Mouse (Mus musculus) liver, embryonic 15.5 days (tissue): Measurements from ENCODE around the gene Syvn1. TPM values are rescaled to one million over a fixed set of nuclear protein-coding genes. Genes with fewer than 3 reads are reported as not detected.
A peak's percentile ranks its signal among the peaks of the same experiment; 100 is the strongest.

Experiments used
- ATAC-seq: fragments of 200-750 bp; cut with Nextera tagmentation; 2 replicates; pipeline ENCODE4 v1.8.0; 2017; ENCODE audit warnings: moderate number of reproducible peaks, mild to moderate bottlenecking, moderate library complexity; ENCODE audit not compliant: insufficient read depth
- H3K27ac ChIP-seq: fragments of 300-500 bp; sonication (generic); replicated peaks from 2 replicates; pipeline ENCODE4 v1.5.1; 2015; ENCODE audit warnings: mild to moderate bottlenecking, inconsistent platforms
- H3K27me3 ChIP-seq: fragments of 300-500 bp; sonication (generic); 2 replicates; pipeline ENCODE4 v1.6.1; 2015; ENCODE audit warnings: mild to moderate bottlenecking, inconsistent platforms
- H3K36me3 ChIP-seq: fragments of 300-500 bp; sonication (generic); replicated peaks from 2 replicates; pipeline ENCODE4 v1.6.1; 2015; ENCODE audit warnings: moderate library complexity, mild to moderate bottlenecking, inconsistent platforms
- H3K4me1 ChIP-seq: fragments of 300-500 bp; sonication (generic); replicated peaks from 2 replicates; pipeline ENCODE4 v1.6.1; 2015; ENCODE audit warnings: inconsistent platforms
- H3K4me2 ChIP-seq: fragments of 300-500 bp; sonication (generic); 2 replicates; pipeline ENCODE4 v1.6.1; 2015; ENCODE audit warnings: moderate library complexity, mild to moderate bottlenecking, inconsistent platforms
- H3K4me3 ChIP-seq: fragments of 300-500 bp; sonication (generic); replicated peaks from 2 replicates; pipeline ENCODE4 v1.5.1; 2015; ENCODE audit warnings: mild to moderate bottlenecking, inconsistent platforms
- H3K9ac ChIP-seq: fragments of 300-500 bp; sonication (generic); 2 replicates; pipeline ENCODE4 v1.6.1; 2015; ENCODE audit warnings: moderate library complexity, mild to moderate bottlenecking, inconsistent platforms
- H3K9me3 ChIP-seq: fragments of 300-500 bp; sonication (generic); replicated peaks from 2 replicates; pipeline ENCODE4 v1.6.1; 2016; ENCODE audit warnings: inconsistent platforms
- WGBS: fragments of 180-500 bp; shearing (Covaris S2); methylation state at CpG from one replicate; pipeline ENCODE4 v1.1.7; 2015; ENCODE audit warnings: mixed read lengths; ENCODE audit not compliant: insufficient replicate concordance; 5-methylcytosine and 5-hydroxymethylcytosine counted together
- microRNA-seq: library from miRNA; unstranded; fragments of <30 nt; microRNA quantifications from one replicate; pipeline ENCODE4, GENCODE M21; 2016
- polyA plus RNA-seq: library from polyadenylated mRNA; unstranded; fragments of >200 nt; fragmentation: Nextera tagmentation; extraction: Ambion mirVana; gene quantifications from 2 replicates; pipeline ENCODE4 v1.2.1, GENCODE M21; 2015

The Syvn1 gene
- polyA plus RNA-seq, 1 experiment from 2014 or later, result 13.3 TPM

DNA sequence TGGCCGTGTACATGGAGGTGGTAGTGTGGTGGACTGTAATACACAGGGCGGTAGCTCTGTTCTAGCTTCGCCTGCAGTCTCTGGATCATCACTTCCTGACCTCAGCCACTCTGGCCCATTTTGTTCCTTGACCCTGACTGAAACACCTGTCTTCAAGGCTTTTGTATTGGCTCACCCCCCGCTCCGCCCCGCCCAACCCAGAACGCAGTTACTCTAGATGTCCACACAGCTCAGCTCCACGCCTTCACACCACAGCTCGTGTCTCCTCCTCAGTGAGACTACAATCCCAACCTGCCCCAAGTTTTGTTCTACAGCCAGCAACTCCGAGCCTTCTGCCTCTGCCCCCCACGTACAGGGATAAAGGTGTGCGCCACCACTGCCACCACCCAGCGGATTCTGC, 42.5 kb downstream of the Syvn1 start:
- peaks cover 82% of the 10 kb centered on the region for H3K36me3 ChIP-seq

GRCm38 (mm10) chr19:6094119-6094518, 47.7 kb downstream of the Syvn1 start, which contains the start of gene AC131692.1:
Gene AC131692.1 (plus strand): TSS chr19:6094419.
- no peaks in the 10 kb centered on the region for H3K27me3 ChIP-seq
- no peak within 1 kb of the TSS for H3K9ac ChIP-seq
- no peak within 1 kb of the TSS for H3K4me2 ChIP-seq
- WGBS, result 80% methylated on average over 7 of the region's 7 CpGs
- H3K36me3 ChIP-seq, result peaks cover 81% of the 10 kb centered on the region
- H3K27ac ChIP-seq, result no peak within 1 kb of the TSS
- H3K9me3 ChIP-seq, result no peaks in the 10 kb centered on the region
- H3K4me1 ChIP-seq, result peaks cover 9% of the 10 kb centered on the region; the same call in 1 of the 2 replicates
- ATAC-seq, result no peak
- H3K4me3 ChIP-seq, result no peak within 1 kb of the TSS

More for the DNA sequence above, 42.5 kb downstream of the Syvn1 start:
- WGBS, result 93% methylated on average over 13 of the region's 13 CpGs
- H3K4me2 ChIP-seq, result no peak overlapping the region
- H3K9me3 ChIP-seq, result no peaks in the 10 kb centered on the region
- H3K4me3 ChIP-seq, result no peak overlapping the region
- H3K4me1 ChIP-seq, result peaks cover 29% of the 10 kb centered on the region
- H3K27me3 ChIP-seq, result no peaks in the 10 kb centered on the region
- no peak for ATAC-seq
- no peak overlapping the region for H3K9ac ChIP-seq
- no peak overlapping the region for H3K27ac ChIP-seq

DNA sequence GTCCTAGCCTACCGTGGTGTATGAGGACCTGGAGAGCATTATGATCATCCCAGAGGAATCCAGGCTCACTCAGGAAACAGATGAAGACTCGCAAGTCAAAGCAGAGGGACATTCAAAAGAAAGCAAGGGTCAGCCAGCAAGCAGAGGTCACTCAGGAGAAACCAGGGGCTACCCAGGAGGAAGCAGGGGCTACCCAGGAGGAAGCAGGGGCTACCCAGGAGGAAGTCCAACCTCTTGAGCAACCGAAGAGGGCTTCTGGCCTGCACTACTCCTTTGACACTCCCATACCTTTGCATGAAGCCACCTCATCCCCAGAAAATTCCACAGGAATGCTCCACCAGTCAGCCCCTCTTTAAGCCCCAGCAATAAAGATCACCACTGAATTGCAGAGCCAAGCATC, 51.5 kb downstream of the Syvn1 start:
- WGBS, result 53% methylated on average over 3 of the region's 3 CpGs

GRCm38 (mm10) chr19:6101186-6101585, 54.8 kb downstream of the Syvn1 start:
- H3K27ac ChIP-seq, result 0 out of 2 replicates have a peak overlapping the region, but pooled peaks have one; percentile 63
- no peak overlapping the region for H3K4me3 ChIP-seq
- H3K4me1 ChIP-seq, result peaks cover 56% of the 10 kb centered on the region
- no peak overlapping the region for H3K4me2 ChIP-seq
- H3K9me3 ChIP-seq, result no peaks in the 10 kb centered on the region
- ATAC-seq, result no peak
- H3K36me3 ChIP-seq, result peaks cover 11% of the 10 kb centered on the region
- WGBS, result 77% methylated on average over 6 of the region's 6 CpGs
- H3K27me3 ChIP-seq, result no peaks in the 10 kb centered on the region
- H3K9ac ChIP-seq, result no peak overlapping the region

More for the DNA sequence above, 51.5 kb downstream of the Syvn1 start:
- H3K27me3 ChIP-seq, result no peaks in the 10 kb centered on the region
- H3K4me3 ChIP-seq, result no peak overlapping the region
- ATAC-seq, result no peak
- no peaks in the 10 kb centered on the region for H3K9me3 ChIP-seq
- no peak overlapping the region for H3K4me2 ChIP-seq
- peaks cover 27% of the 10 kb centered on the region for H3K4me1 ChIP-seq
- no peak overlapping the region for H3K27ac ChIP-seq
- H3K36me3 ChIP-seq, result peaks cover 44% of the 10 kb centered on the region
- no peak overlapping the region for H3K9ac ChIP-seq

DNA sequence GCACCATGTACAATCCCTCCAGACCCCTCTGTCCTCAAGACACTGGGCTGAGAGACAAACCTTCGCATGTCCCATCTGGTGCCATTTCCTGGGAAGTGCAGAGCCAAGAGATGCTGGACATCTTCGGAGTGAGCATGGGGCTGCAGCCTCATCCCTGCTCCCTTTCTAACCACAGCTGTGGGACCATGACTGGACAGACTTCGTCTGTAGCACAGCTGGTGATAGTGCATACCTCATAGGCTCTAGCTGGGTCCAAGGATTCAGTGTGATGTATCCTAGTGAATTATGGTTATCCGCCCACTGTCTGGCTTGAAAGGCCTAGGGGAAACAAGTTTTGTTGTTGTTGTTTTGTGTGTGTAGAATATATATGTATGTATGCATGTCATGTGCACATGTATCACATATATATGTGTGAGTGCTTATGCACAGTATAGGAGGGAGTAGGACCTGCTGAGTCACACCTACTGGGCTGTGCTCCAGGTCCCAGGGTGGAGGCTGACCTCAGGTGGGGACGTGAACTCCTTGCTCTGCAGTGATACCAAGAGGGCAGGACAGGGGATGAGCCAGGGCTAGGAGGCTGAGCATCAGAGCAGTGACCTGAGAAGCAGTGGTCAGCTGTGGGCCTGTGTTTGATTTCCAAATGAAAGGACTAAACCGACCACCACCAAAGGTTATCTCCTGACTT, 55.9 kb downstream of the Syvn1 start:
- no peak overlapping the region for H3K9ac ChIP-seq
- ATAC-seq, result peak; percentile 95
- 59% methylated on average over 6 of the region's 6 CpGs for WGBS
- H3K27me3 ChIP-seq, result no peaks in the 10 kb centered on the region
- H3K27ac ChIP-seq, result peak overlapping the region; percentile 63
- H3K4me2 ChIP-seq, result no peak overlapping the region
- peaks cover 11% of the 10 kb centered on the region for H3K36me3 ChIP-seq
- peaks cover 58% of the 10 kb centered on the region for H3K4me1 ChIP-seq
- no peaks in the 10 kb centered on the region for H3K9me3 ChIP-seq
- H3K4me3 ChIP-seq, result no peak overlapping the region

Small RNA genes within 50 kb of the gene (microRNA-seq; reads per million reads assigned to microRNA genes)
- 2.3 reads per million for gene Mir6988

Other genes starting within 250 kb of the Syvn1 start
- 12.9 and 13.1 TPM in 2 replicates for gene Frmd8, start 171.3 kb upstream of the Syvn1 start, polyA plus RNA-seq
- gene Slc25a45, start 168.8 kb upstream of the Syvn1 start, polyA plus RNA-seq, result 7.1 and 7.9 TPM in 2 replicates
- gene Tigd3, start 152.4 kb upstream of the Syvn1 start, polyA plus RNA-seq, result 2.8 and 2.9 TPM in 2 replicates
- gene Dpf2, start 133.6 kb upstream of the Syvn1 start, polyA plus RNA-seq, result 52.7 and 59.4 TPM in 2 replicates
- gene Cdc42ep2, start 121.8 kb upstream of the Syvn1 start, polyA plus RNA-seq, result 2.9 and 3.1 TPM in 2 replicates
- 53.8 and 58.9 TPM in 2 replicates for gene Pola2, start 82.4 kb upstream of the Syvn1 start, polyA plus RNA-seq
- gene Slc22a20, start 60.4 kb upstream of the Syvn1 start, polyA plus RNA-seq, result 0.05 TPM in 1 of 2 replicates, not detected in the other
- gene Capn1, start 30.7 kb upstream of the Syvn1 start, polyA plus RNA-seq, result 25.1 and 26.1 TPM in 2 replicates
- 39.5 and 41.8 TPM in 2 replicates for gene Mrpl49, start 11.2 kb downstream of the Syvn1 start, polyA plus RNA-seq
- gene Fau, start 11.3 kb downstream of the Syvn1 start, polyA plus RNA-seq, result 401 and 446 TPM in 2 replicates
- gene Znhit2, start 14.6 kb downstream of the Syvn1 start, polyA plus RNA-seq, result 19.1 and 19.5 TPM in 2 replicates
- 49.1 and 50.2 TPM in 2 replicates for gene Tm7sf2, start 21.8 kb downstream of the Syvn1 start, polyA plus RNA-seq
- 27.3 and 30.8 TPM in 2 replicates for gene Vps51, start 30.7 kb downstream of the Syvn1 start, polyA plus RNA-seq
- not detected in 2 replicates for gene Tmem262, start 33.5 kb downstream of the Syvn1 start, polyA plus RNA-seq
- gene Gm28374, start 35.7 kb downstream of the Syvn1 start, polyA plus RNA-seq, result 0.48 and 0.67 TPM in 2 replicates
- gene Zfpl1, start 38.4 kb downstream of the Syvn1 start, polyA plus RNA-seq, result 19.7 and 24.4 TPM in 2 replicates
- gene Cdca5, start 38.4 kb downstream of the Syvn1 start, polyA plus RNA-seq, result 34.5 and 35.4 TPM in 2 replicates
- gene AC131692.1, start 47.8 kb downstream of the Syvn1 start, polyA plus RNA-seq, result 0.23 and 0.25 TPM in 2 replicates
- 3.5 and 3.7 TPM in 2 replicates for gene Naaladl1, start 59.2 kb downstream of the Syvn1 start, polyA plus RNA-seq
- gene Sac3d1, start 72.1 kb downstream of the Syvn1 start, polyA plus RNA-seq, result 23.2 and 24.0 TPM in 2 replicates
- gene Snx15, start 81.7 kb downstream of the Syvn1 start, polyA plus RNA-seq, result 58.5 and 66.0 TPM in 2 replicates
- gene Batf2, start 94.4 kb downstream of the Syvn1 start, polyA plus RNA-seq, result 0.17 and 0.44 TPM in 2 replicates
- gene Arl2, start 95.0 kb downstream of the Syvn1 start, polyA plus RNA-seq, result 26.0 and 28.8 TPM in 2 replicates
- gene Majin, start 137.8 kb downstream of the Syvn1 start, polyA plus RNA-seq, result not detected in 2 replicates
- 0.15 and 0.28 TPM in 2 replicates for gene Gpha2, start 179.8 kb downstream of the Syvn1 start, polyA plus RNA-seq
- gene Ppp2r5b, start 189.3 kb downstream of the Syvn1 start, polyA plus RNA-seq, result 3.3 and 5.0 TPM in 2 replicates
- 4.7 and 5.8 TPM in 2 replicates for gene Atg2a, start 195.1 kb downstream of the Syvn1 start, polyA plus RNA-seq
- gene Ehd1, start 230.1 kb downstream of the Syvn1 start, polyA plus RNA-seq, result 64.0 and 69.3 TPM in 2 replicates